Mouse (Mus musculus): ENCODE data around the gene Acot6. TPM values are rescaled to one million over a fixed set of nuclear protein-coding genes. Genes with fewer than 3 reads are reported as not detected.

The Acot6 gene
- polyA plus RNA-seq, 1 experiment from 2014 or later = 0.96 TPM

- no peaks in the 10 kb centered on the region for H3K4me1 ChIP-seq (replicated peaks)
- no peak overlapping the region for H3K27ac ChIP-seq
- no peak overlapping the region for H3K4me2 ChIP-seq (replicated peaks)
- H3K9ac ChIP-seq (replicated peaks) = no peak overlapping the region
- H3K27me3 ChIP-seq = no peaks in the 10 kb centered on the region
- H3K36me3 ChIP-seq = peaks cover 82% of the 10 kb centered on the region
- no peak overlapping the region for H3K4me3 ChIP-seq (replicated peaks)
- no peak for ATAC-seq
- WGBS = 94% methylated on average over 18 of the region's 18 CpGs
- H3K9me3 ChIP-seq = no peaks in the 10 kb centered on the region
These were observed 55.8 kb downstream of the Acot6 start for GRCm38 (mm10) chr12:84156210-84156609.

GRCm38 (mm10) chr12:84158156-84158555 lies 57.7 kb downstream of the Acot6 start:
- Histone ChIP-seq H3K27ac (no peak overlapping the region), H3K27me3 (no peaks in the 10 kb centered on the region), H3K4me3 (replicated peaks) (no peak overlapping the region), H3K36me3 (peaks cover 66% of the 10 kb centered on the region), H3K4me2 (replicated peaks) (no peak overlapping the region), H3K9ac (replicated peaks) (no peak overlapping the region), H3K9me3 (no peaks in the 10 kb centered on the region), H3K4me1 (replicated peaks) (peaks cover 4% of the 10 kb centered on the region; the same call in 1 of the 2 replicates)
- 93% methylated on average over 14 of the region's 14 CpGs for WGBS
- ATAC-seq = no peak

DNA sequence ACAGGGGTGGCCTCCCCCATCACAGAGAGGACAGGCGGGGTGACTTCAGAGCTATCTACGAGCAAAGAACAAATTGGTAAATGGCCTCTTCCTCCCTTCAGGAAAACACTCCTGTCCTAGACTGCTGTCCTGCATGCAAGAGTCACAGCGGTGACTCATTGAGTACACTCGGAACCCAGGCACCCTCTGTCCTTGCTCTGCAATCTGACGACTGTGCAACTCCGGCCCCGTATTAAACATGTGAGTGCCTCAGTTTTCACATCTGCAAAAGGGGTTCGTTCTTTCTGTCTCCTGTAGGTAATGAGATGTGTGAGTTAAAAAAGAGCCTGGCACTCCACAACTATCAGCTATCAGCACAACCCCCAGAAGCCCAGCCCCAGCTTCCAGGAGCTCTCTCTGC lies 60.0 kb downstream of the Acot6 start:
- peaks cover 50% of the 10 kb centered on the region for H3K36me3 ChIP-seq
- WGBS = 95% methylated on average over 8 of the region's 8 CpGs

More for the DNA sequence above, 60.0 kb downstream of the Acot6 start:
- ATAC-seq = no peak
- Histone ChIP-seq H3K4me1 (replicated peaks) (peaks cover 4% of the 10 kb centered on the region; the same call in 1 of the 2 replicates), H3K9me3 (no peaks in the 10 kb centered on the region), H3K27me3 (no peaks in the 10 kb centered on the region), H3K4me2 (replicated peaks) (no peak overlapping the region), H3K27ac (no peak overlapping the region), H3K4me3 (replicated peaks) (no peak overlapping the region), H3K9ac (replicated peaks) (no peak overlapping the region)

Other genes with a start within 250 kb of the Acot6 start
- 22.1 and 23.6 TPM in 2 replicates for gene Numb, start 178.7 kb upstream of the Acot6 start, polyA plus RNA-seq (2015; fragmentation: Nextera tagmentation; extraction: Ambion mirVana)
- 9.1 and 12.1 TPM in 2 replicates for gene Riox1, start 150.0 kb upstream of the Acot6 start, polyA plus RNA-seq (2015; fragmentation: Nextera tagmentation; extraction: Ambion mirVana)
- not detected in 2 replicates for gene Heatr4, start 115.8 kb upstream of the Acot6 start, polyA plus RNA-seq (2015; fragmentation: Nextera tagmentation; extraction: Ambion mirVana)
- gene Acot2, start 112.8 kb upstream of the Acot6 start, polyA plus RNA-seq (2015; fragmentation: Nextera tagmentation; extraction: Ambion mirVana) = 10.6 and 11.8 TPM in 2 replicates
- gene Acot1, start 91.2 kb upstream of the Acot6 start, polyA plus RNA-seq (2015; fragmentation: Nextera tagmentation; extraction: Ambion mirVana) = 64.6 and 66.8 TPM in 2 replicates
- 0.05 and 0.09 TPM in 2 replicates for gene Acot4, start 62.3 kb upstream of the Acot6 start, polyA plus RNA-seq (2015; fragmentation: Nextera tagmentation; extraction: Ambion mirVana)
- not detected in 2 replicates for gene Gm49366, start 61.7 kb upstream of the Acot6 start, polyA plus RNA-seq (2015; fragmentation: Nextera tagmentation; extraction: Ambion mirVana)
- 0.70 and 1.0 TPM in 2 replicates for gene Acot3, start 48.5 kb upstream of the Acot6 start, polyA plus RNA-seq (2015; fragmentation: Nextera tagmentation; extraction: Ambion mirVana)
- gene Acot5, start 31.3 kb upstream of the Acot6 start, polyA plus RNA-seq (2015; fragmentation: Nextera tagmentation; extraction: Ambion mirVana) = not detected in 2 replicates
- gene Dnal1, start 13.7 kb downstream of the Acot6 start, polyA plus RNA-seq (2015; fragmentation: Nextera tagmentation; extraction: Ambion mirVana) = 7.8 and 9.7 TPM in 2 replicates
- 5.5 and 6.5 TPM in 2 replicates for gene Pnma1, start 47.8 kb downstream of the Acot6 start, polyA plus RNA-seq (2015; fragmentation: Nextera tagmentation; extraction: Ambion mirVana)
- gene Elmsan1, start 118.2 kb downstream of the Acot6 start, polyA plus RNA-seq (2015; fragmentation: Nextera tagmentation; extraction: Ambion mirVana) = 3.6 and 5.2 TPM in 2 replicates
- 14.0 and 16.4 TPM in 2 replicates for gene Ptgr2, start 184.6 kb downstream of the Acot6 start, polyA plus RNA-seq (2015; fragmentation: Nextera tagmentation; extraction: Ambion mirVana)
- gene Zfp410, start 216.2 kb downstream of the Acot6 start, polyA plus RNA-seq (2015; fragmentation: Nextera tagmentation; extraction: Ambion mirVana) = 103 TPM in 2 replicates